Mouse (Mus musculus): Measurements from ENCODE around the gene Bola1. TPM values are rescaled to one million over a fixed set of nuclear protein-coding genes. Genes with fewer than 3 reads are reported as not detected.
"Not testable (repeated sequence)": the region's sequence is repeated elsewhere in the genome, so short reads cannot be mapped to it uniquely, and the experiment has no call there.

Bola1 gene
- polyA plus RNA-seq, 1 experiment from 2014 or later, result 53.6 TPM

- no peaks in the 10 kb centered on the region for H3K27me3 ChIP-seq (ENCODE audit: control insufficient read depth, insufficient read depth, low read length)
- ATAC-seq (ENCODE audit: low FRiP score, low TSS enrichment), result peak; percentile 22; the same call in 1 of the 2 replicates
- H3K36me3 ChIP-seq (ENCODE audit: control insufficient read depth, insufficient read depth, low read length), result no peaks in the 10 kb centered on the region; the same call in 1 of the 2 replicates
- peak; percentile 60 for DNase-seq (ENCODE audit: low spot score)
- no peaks in the 10 kb centered on the region for H3K9me3 ChIP-seq (ENCODE audit: control insufficient read depth, low read length)
- no peak within 1 kb of the TSS for H3K27ac ChIP-seq (replicated peaks)
- TF ChIP-seq CTCF (IDR thresholded peaks at IDR 0.05; ENCODE audit: low read depth) (no peak), EP300 (optimal IDR thresholded peaks at IDR 0.05) (no peak)
- H3K4me3 ChIP-seq (ENCODE audit: low read depth, low read length), result peak within 1 kb of the TSS; percentile 46
- WGBS, result 0% methylated on average over 6 of the region's 23 CpGs
- H3K4me2 ChIP-seq (replicated peaks; ENCODE audit: low read depth), result peak within 1 kb of the TSS; percentile 67
- H3K9ac ChIP-seq (ENCODE audit: low read length), result peak within 1 kb of the TSS; percentile 55
- H3K4me1 ChIP-seq (replicated peaks; ENCODE audit: control insufficient read depth, insufficient read depth), result 0 out of 2 replicates have a peak, but pooled peaks cover 5% of the 10 kb centered on the region
Observed at GRCm38 (mm10) chr3:96180727-96181477, 38.6 kb downstream of the Bola1 start, which contains the start of gene Sv2a. Sv2a (plus strand) TSS chr3:96181151.

GRCm38 (mm10) chr3:96179531-96179930 lies 40.0 kb downstream of the Bola1 start:
- Histone ChIP-seq H3K27me3 (ENCODE audit: control insufficient read depth, insufficient read depth, low read length) (no peaks in the 10 kb centered on the region), H3K4me1 (replicated peaks; ENCODE audit: control insufficient read depth, insufficient read depth) (0 out of 2 replicates have a peak, but pooled peaks cover 5% of the 10 kb centered on the region), H3K9me3 (ENCODE audit: control insufficient read depth, low read length) (no peaks in the 10 kb centered on the region), H3K4me2 (replicated peaks; ENCODE audit: low read depth) (no peak overlapping the region), H3K4me3 (ENCODE audit: low read depth, low read length) (no peak overlapping the region), H3K9ac (ENCODE audit: low read length) (no peak overlapping the region), H3K36me3 (ENCODE audit: control insufficient read depth, insufficient read depth, low read length) (peaks cover 2% of the 10 kb centered on the region; the same call in 1 of the 2 replicates), H3K27ac (replicated peaks) (no peak overlapping the region)
- TF ChIP-seq CTCF (IDR thresholded peaks at IDR 0.05; ENCODE audit: low read depth), result no peak
- no peak for TF ChIP-seq EP300 (optimal IDR thresholded peaks at IDR 0.05)
- ATAC-seq (ENCODE audit: low FRiP score, low TSS enrichment) (no peak), DNase-seq (ENCODE audit: low spot score) (no peak)
- WGBS, result 52% methylated on average over 4 of the region's 4 CpGs

GRCm38 (mm10) chr3:96178902-96179301 lies 40.6 kb downstream of the Bola1 start:
- Histone ChIP-seq H3K4me2 (replicated peaks; ENCODE audit: low read depth) (no peak overlapping the region), H3K4me3 (ENCODE audit: low read depth, low read length) (no peak overlapping the region), H3K27me3 (ENCODE audit: control insufficient read depth, insufficient read depth, low read length) (no peaks in the 10 kb centered on the region), H3K36me3 (ENCODE audit: control insufficient read depth, insufficient read depth, low read length) (peaks cover 4% of the 10 kb centered on the region; the same call in 1 of the 2 replicates), H3K4me1 (replicated peaks; ENCODE audit: control insufficient read depth, insufficient read depth) (0 out of 2 replicates have a peak, but pooled peaks cover 5% of the 10 kb centered on the region), H3K9ac (ENCODE audit: low read length) (no peak overlapping the region), H3K27ac (replicated peaks) (no peak overlapping the region), H3K9me3 (ENCODE audit: control insufficient read depth, low read length) (no peaks in the 10 kb centered on the region)
- DNase-seq (ENCODE audit: low spot score), result no peak
- no peak for ATAC-seq (ENCODE audit: low FRiP score, low TSS enrichment)
- TF ChIP-seq EP300 (optimal IDR thresholded peaks at IDR 0.05) (no peak), CTCF (IDR thresholded peaks at IDR 0.05; ENCODE audit: low read depth) (no peak)
- WGBS, result 61% methylated on average over 2 of the region's 2 CpGs

GRCm38 (mm10) chr3:96178427-96178826 lies 41.1 kb downstream of the Bola1 start:
- Histone ChIP-seq H3K27ac (replicated peaks) (no peak overlapping the region), H3K4me3 (ENCODE audit: low read depth, low read length) (no peak overlapping the region), H3K27me3 (ENCODE audit: control insufficient read depth, insufficient read depth, low read length) (no peaks in the 10 kb centered on the region), H3K4me1 (replicated peaks; ENCODE audit: control insufficient read depth, insufficient read depth) (0 out of 2 replicates have a peak, but pooled peaks cover 5% of the 10 kb centered on the region), H3K9me3 (ENCODE audit: control insufficient read depth, low read length) (no peaks in the 10 kb centered on the region), H3K9ac (ENCODE audit: low read length) (no peak overlapping the region), H3K36me3 (ENCODE audit: control insufficient read depth, insufficient read depth, low read length) (peaks cover 4% of the 10 kb centered on the region; the same call in 1 of the 2 replicates), H3K4me2 (replicated peaks; ENCODE audit: low read depth) (no peak overlapping the region)
- DNase-seq (ENCODE audit: low spot score) (no peak), ATAC-seq (ENCODE audit: low FRiP score, low TSS enrichment) (no peak)
- TF ChIP-seq EP300 (optimal IDR thresholded peaks at IDR 0.05) (no peak), CTCF (IDR thresholded peaks at IDR 0.05; ENCODE audit: low read depth) (no peak)
- 93% methylated on average over 4 of the region's 4 CpGs for WGBS

- H3K36me3 ChIP-seq (ENCODE audit: control insufficient read depth, insufficient read depth, low read length), result peaks cover 4% of the 10 kb centered on the region; the same call in 1 of the 2 replicates
- H3K9me3 ChIP-seq (ENCODE audit: control insufficient read depth, low read length), result no peaks in the 10 kb centered on the region
- no peaks in the 10 kb centered on the region for H3K27me3 ChIP-seq (ENCODE audit: control insufficient read depth, insufficient read depth, low read length)
- 92% methylated on average over 6 of the region's 6 CpGs for WGBS
- H3K4me3 ChIP-seq (ENCODE audit: low read depth, low read length), result no peak overlapping the region
- H3K27ac ChIP-seq (replicated peaks), result no peak overlapping the region
- 0 out of 2 replicates have a peak, but pooled peaks cover 3% of the 10 kb centered on the region for H3K4me1 ChIP-seq (replicated peaks; ENCODE audit: control insufficient read depth, insufficient read depth)
- DNase-seq (ENCODE audit: low spot score) (no peak), ATAC-seq (ENCODE audit: low FRiP score, low TSS enrichment) (no peak)
- TF ChIP-seq EP300 (optimal IDR thresholded peaks at IDR 0.05) (no peak), CTCF (IDR thresholded peaks at IDR 0.05; ENCODE audit: low read depth) (no peak)
- H3K4me2 ChIP-seq (replicated peaks; ENCODE audit: low read depth), result no peak overlapping the region
- no peak overlapping the region for H3K9ac ChIP-seq (ENCODE audit: low read length)
Observed at GRCm38 (mm10) chr3:96175251-96175650, 44.3 kb downstream of the Bola1 start.

GRCm38 (mm10) chr3:96174042-96174441 lies 45.5 kb downstream of the Bola1 start:
- not testable (repeated sequence) for H3K36me3 ChIP-seq (ENCODE audit: control insufficient read depth, insufficient read depth, low read length); DNase-seq (ENCODE audit: low spot score); ATAC-seq (ENCODE audit: low FRiP score, low TSS enrichment); H3K27me3 ChIP-seq (ENCODE audit: control insufficient read depth, insufficient read depth, low read length); H3K9ac ChIP-seq (ENCODE audit: low read length); H3K27ac ChIP-seq (replicated peaks); H3K4me1 ChIP-seq (replicated peaks; ENCODE audit: control insufficient read depth, insufficient read depth); H3K9me3 ChIP-seq (ENCODE audit: control insufficient read depth, low read length); H3K4me3 ChIP-seq (ENCODE audit: low read depth, low read length); H3K4me2 ChIP-seq (replicated peaks; ENCODE audit: low read depth)
- 85% methylated on average over 4 of the region's 4 CpGs for WGBS

Measured in stomach, postnatal 0 days (tissue).